Mouse (Mus musculus) neural tube, embryonic 14.5 days (tissue): ENCODE data around the gene Pa2g4. TPM values are rescaled to one million over a fixed set of nuclear protein-coding genes. Genes with fewer than 3 reads are reported as not detected.

Source experiments
- microRNA-seq: library from miRNA; unstranded; fragments of <30 nt; microRNA quantifications from one replicate; pipeline ENCODE4, GENCODE M21; 2016
- polyA plus RNA-seq: library from polyadenylated mRNA; unstranded; fragments of >200 nt; fragmentation: Nextera tagmentation; extraction: Ambion mirVana; gene quantifications from 2 replicates; pipeline ENCODE4 v1.2.1, GENCODE M21; 2014

The Pa2g4 gene
- polyA plus RNA-seq, 1 experiment from 2014 or later: 127 TPM

Small RNA genes within 50 kb of the gene (microRNA-seq; reads per million reads assigned to microRNA genes)
- not detected for gene Gm47275
- not detected for gene Mir6916
- gene Mir6917: not detected

Other genes starting within 250 kb of the Pa2g4 start
- 194 and 198 TPM in 2 replicates for gene Cnpy2, start 243.5 kb downstream of the Pa2g4 start, polyA plus RNA-seq
- 281 and 297 TPM in 2 replicates for gene Cs, start 228.3 kb downstream of the Pa2g4 start, polyA plus RNA-seq
- gene Coq10a, start 197.0 kb downstream of the Pa2g4 start, polyA plus RNA-seq: 51.3 and 52.7 TPM in 2 replicates
- gene Ankrd52, start 188.9 kb downstream of the Pa2g4 start, polyA plus RNA-seq: 11.6 and 14.0 TPM in 2 replicates
- gene Slc39a5, start 164.8 kb downstream of the Pa2g4 start, polyA plus RNA-seq: 0.44 TPM in 1 of 2 replicates, not detected in the other
- 131 and 140 TPM in 2 replicates for gene Nabp2, start 154.5 kb downstream of the Pa2g4 start, polyA plus RNA-seq
- gene Rnf41, start 154.3 kb downstream of the Pa2g4 start, polyA plus RNA-seq: 64.5 and 71.2 TPM in 2 replicates
- gene Smarcc2, start 106.7 kb downstream of the Pa2g4 start, polyA plus RNA-seq: 179 and 205 TPM in 2 replicates
- gene Myl6, start 71.8 kb downstream of the Pa2g4 start, polyA plus RNA-seq: 831 and 835 TPM in 2 replicates
- 6.4 and 8.9 TPM in 2 replicates for gene Myl6b, start 67.3 kb downstream of the Pa2g4 start, polyA plus RNA-seq
- gene Esyt1, start 40.1 kb downstream of the Pa2g4 start, polyA plus RNA-seq: 10.0 and 25.9 TPM in 2 replicates
- 11.7 and 18.1 TPM in 2 replicates for gene Zc3h10, start 18.2 kb downstream of the Pa2g4 start, polyA plus RNA-seq
- gene Rpl41, start 16.7 kb downstream of the Pa2g4 start, polyA plus RNA-seq: 2,344 and 2,479 TPM in 2 replicates
- gene Erbb3, start 23.7 kb upstream of the Pa2g4 start, polyA plus RNA-seq: 1.4 and 6.0 TPM in 2 replicates
- gene Rps26, start 60.8 kb upstream of the Pa2g4 start, polyA plus RNA-seq: 454 and 493 TPM in 2 replicates
- 20.3 and 22.9 TPM in 2 replicates for gene Ikzf4, start 80.0 kb upstream of the Pa2g4 start, polyA plus RNA-seq
- gene Suox, start 108.1 kb upstream of the Pa2g4 start, polyA plus RNA-seq: 13.1 and 14.6 TPM in 2 replicates
- 87.4 and 98.6 TPM in 2 replicates for gene Rab5b, start 130.3 kb upstream of the Pa2g4 start, polyA plus RNA-seq
- 0.63 and 0.99 TPM in 2 replicates for gene Pmel, start 138.2 kb upstream of the Pa2g4 start, polyA plus RNA-seq
- 8.6 and 15.9 TPM in 2 replicates for gene Cdk2, start 139.0 kb upstream of the Pa2g4 start, polyA plus RNA-seq
- 7.8 and 9.2 TPM in 2 replicates for gene Dgka, start 178.9 kb upstream of the Pa2g4 start, polyA plus RNA-seq
- 36.0 and 41.9 TPM in 2 replicates for gene Pym1, start 181.9 kb upstream of the Pa2g4 start, polyA plus RNA-seq
- gene Mmp19, start 224.9 kb upstream of the Pa2g4 start, polyA plus RNA-seq: 0.70 and 0.71 TPM in 2 replicates
- 35.6 and 42.1 TPM in 2 replicates for gene Dnajc14, start 238.1 kb upstream of the Pa2g4 start, polyA plus RNA-seq
- 13.9 and 16.6 TPM in 2 replicates for gene Tmem198b, start 238.4 kb upstream of the Pa2g4 start, polyA plus RNA-seq